Mouse (Mus musculus) CH12.LX (cell line): ENCODE data around the gene Dusp19. TPM values are rescaled to one million over a fixed set of nuclear protein-coding genes. Genes with fewer than 3 reads are reported as not detected.
A peak's percentile ranks its signal among the peaks of the same experiment; 100 is the strongest.

ENCODE experiments used
- DNase-seq: peaks from one replicate; pipeline ENCODE4 v3.0.0-alpha.2; 2013; ENCODE audit errors: extremely low read depth
- H3K27ac ChIP-seq: 2 replicates; pipeline ENCODE4 v1.5.1; 2012; ENCODE audit warnings: low read depth, mild to moderate bottlenecking, control low read depth, moderate library complexity; ENCODE audit not compliant: insufficient read depth
- H3K27me3 ChIP-seq: replicated peaks from 2 replicates; pipeline ENCODE3; 2012; ENCODE audit warnings: inconsistent platforms
- H3K36me3 ChIP-seq, 2 experiments: replicated peaks in 1 of 2; 2 replicates each; pipeline versions ENCODE3 to v1.6.1; 2012; ENCODE audit warnings: inconsistent platforms in 1 of 2, low read length in 1 of 2, mild to moderate bottlenecking in 1 of 2, mixed read lengths in 1 of 2, moderate library complexity in 1 of 2; ENCODE audit not compliant: control insufficient read depth in 1 of 2, insufficient read depth in 1 of 2
- H3K4me1 ChIP-seq, 2 experiments: 2 replicates each; pipeline ENCODE4 v1.6.1; 2012; ENCODE audit warnings: inconsistent platforms in 1 of 2, moderate library complexity in 1 of 2; ENCODE audit not compliant: insufficient read depth in 2 of 2, control insufficient read depth in 1 of 2
- H3K4me2 ChIP-seq: 2 replicates; pipeline ENCODE4 v1.6.1; 2012; ENCODE audit warnings: low read depth, mild to moderate bottlenecking, control low read depth; ENCODE audit not compliant: poor library complexity, insufficient read depth, severe bottlenecking
- H3K4me3 ChIP-seq, 3 experiments: fragments of 150-350 bp in 1 of 3; sonication (generic) in 1 of 3; replicated peaks in 1 of 3; 2 replicates each; pipeline versions ENCODE3 to v1.5.1; 2011 to 2012; ENCODE audit warnings: low read depth in 2 of 3, low read length in 2 of 3, mild to moderate bottlenecking in 2 of 3, moderate library complexity in 2 of 3, control low read depth in 1 of 3, improper control_type of control experiment in 1 of 3, inconsistent platforms in 1 of 3, mixed read lengths in 1 of 3; ENCODE audit not compliant: poor library complexity in 1 of 3
- H3K79me2 ChIP-seq: replicated peaks from 2 replicates; pipeline ENCODE4 v1.6.1; 2012; ENCODE audit warnings: mild to moderate bottlenecking, moderate library complexity; ENCODE audit not compliant: control insufficient read depth, poor library complexity, insufficient read depth, severe bottlenecking; ENCODE audit errors: extremely low read depth
- H3K9ac ChIP-seq: 2 replicates; pipeline ENCODE4 v1.6.1; 2012; ENCODE audit warnings: low read depth, mild to moderate bottlenecking, control low read depth, moderate library complexity; ENCODE audit not compliant: insufficient read depth
- H3K9me3 ChIP-seq: replicated peaks from 2 replicates; pipeline ENCODE3; 2012; ENCODE audit warnings: low read length, inconsistent platforms, mixed read lengths
- BHLHE40 ChIP-seq: IDR thresholded peaks from 2 replicates; pipeline ENCODE4 v1.6.1; 2011; ENCODE audit warnings: mild to moderate bottlenecking, low read depth, low read length, improper control_type of control experiment
- CHD1 ChIP-seq: IDR thresholded peaks from 2 replicates; pipeline ENCODE4 v1.6.1; 2012; ENCODE audit warnings: low read depth, low read length, improper control_type of control experiment, inconsistent platforms
- CTCF ChIP-seq, 2 experiments: IDR thresholded peaks in 1 of 2; conservative IDR thresholded peaks in 1 of 2; 2 replicates each; pipeline ENCODE4 v1.5.1; 2011 to 2012; ENCODE audit warnings: low read depth in 2 of 2, low read length in 2 of 2, improper control_type of control experiment in 1 of 2, inconsistent platforms in 1 of 2, mild to moderate bottlenecking in 1 of 2, moderate library complexity in 1 of 2
- E2F4 ChIP-seq: IDR thresholded peaks from 2 replicates; pipeline ENCODE4 v1.6.1; 2011; ENCODE audit warnings: low read depth, low read length, improper control_type of control experiment; ENCODE audit not compliant: insufficient replicate concordance
- ELF1 ChIP-seq: IDR thresholded peaks from 2 replicates; pipeline ENCODE4 v1.6.1; 2014; ENCODE audit warnings: low read depth, mild to moderate bottlenecking, inconsistent platforms, low read length, improper control_type of control experiment
- ETS1 ChIP-seq: conservative IDR thresholded peaks from 2 replicates; pipeline ENCODE4 v1.6.1; 2012; ENCODE audit warnings: low read depth, mild to moderate bottlenecking, inconsistent platforms, low read length, improper control_type of control experiment, moderate library complexity
- JUN ChIP-seq: IDR thresholded peaks from 2 replicates; pipeline ENCODE4 v1.6.1; 2011; ENCODE audit warnings: low read depth, mild to moderate bottlenecking, low read length, improper control_type of control experiment, moderate library complexity; ENCODE audit not compliant: insufficient read depth
- JUND ChIP-seq: conservative IDR thresholded peaks from 2 replicates; pipeline ENCODE4 v1.6.1; 2011; ENCODE audit warnings: low read depth, low read length, improper control_type of control experiment
- KAT2A ChIP-seq: IDR thresholded peaks from 2 replicates; pipeline ENCODE4 v1.6.1; 2012; ENCODE audit warnings: low read length, improper control_type of control experiment, inconsistent platforms; ENCODE audit not compliant: insufficient replicate concordance
- MAFK ChIP-seq: IDR thresholded peaks from 2 replicates; pipeline ENCODE4 v1.6.1; 2011; ENCODE audit warnings: low read length, improper control_type of control experiment; ENCODE audit not compliant: insufficient replicate concordance
- MAX ChIP-seq: IDR thresholded peaks from 2 replicates; pipeline ENCODE4 v1.6.1; 2011; ENCODE audit warnings: low read length, improper control_type of control experiment
- MAZ ChIP-seq: IDR thresholded peaks from 2 replicates; pipeline ENCODE4 v1.6.1; 2012; ENCODE audit warnings: low read depth, mild to moderate bottlenecking, inconsistent platforms, low read length, improper control_type of control experiment, moderate library complexity
- MYC ChIP-seq: IDR thresholded peaks from 2 replicates; pipeline ENCODE4 v1.6.1; 2011; ENCODE audit warnings: low read depth, mild to moderate bottlenecking, improper control_type of control experiment, low read length
- NELFE ChIP-seq: IDR thresholded peaks from 2 replicates; pipeline ENCODE4 v1.6.1; 2011; ENCODE audit warnings: low read depth, low read length, improper control_type of control experiment
- NRF1 ChIP-seq: IDR thresholded peaks from 2 replicates; pipeline ENCODE4 v1.6.1; 2014; ENCODE audit warnings: low read depth, mild to moderate bottlenecking, inconsistent platforms, low read length, improper control_type of control experiment, moderate library complexity
- PAX5 ChIP-seq: IDR thresholded peaks from 2 replicates; pipeline ENCODE4 v1.6.1; 2012; ENCODE audit warnings: low read length, inconsistent platforms, mixed read lengths
- POLR2A ChIP-seq: IDR thresholded peaks from 2 replicates; pipeline ENCODE4 v1.6.1; 2011; ENCODE audit warnings: low read depth, mild to moderate bottlenecking, improper control_type of control experiment, low read length
- POLR2AphosphoS2 ChIP-seq: IDR thresholded peaks from 2 replicates; pipeline ENCODE4 v1.6.1; 2011; ENCODE audit warnings: low read depth, low read length, improper control_type of control experiment
- RAD21 ChIP-seq: IDR thresholded peaks from 2 replicates; pipeline ENCODE4 v1.6.1; 2011; ENCODE audit warnings: low read depth, mild to moderate bottlenecking, low read length, improper control_type of control experiment, moderate library complexity
- RCOR1 ChIP-seq: conservative IDR thresholded peaks from 2 replicates; pipeline ENCODE4 v1.6.1; 2012; ENCODE audit warnings: low read depth, mild to moderate bottlenecking, inconsistent platforms, low read length, improper control_type of control experiment
- SIN3A ChIP-seq: IDR thresholded peaks from 2 replicates; pipeline ENCODE4 v1.6.1; 2012; ENCODE audit warnings: low read length, improper control_type of control experiment, inconsistent platforms
- SMC3 ChIP-seq: IDR thresholded peaks from 2 replicates; pipeline ENCODE4 v1.6.1; 2011; ENCODE audit warnings: low read depth, low read length, improper control_type of control experiment
- TCF12 ChIP-seq: IDR thresholded peaks from 2 replicates; pipeline ENCODE4 v1.6.1; 2014; ENCODE audit warnings: low read depth, mild to moderate bottlenecking, inconsistent platforms, low read length, improper control_type of control experiment
- USF1 ChIP-seq: IDR thresholded peaks from 2 replicates; pipeline ENCODE4 v1.6.1; 2014; ENCODE audit warnings: low read depth, mild to moderate bottlenecking, inconsistent platforms, low read length, improper control_type of control experiment
- USF2 ChIP-seq: conservative IDR thresholded peaks from 2 replicates; pipeline ENCODE4 v1.6.1; 2011; ENCODE audit warnings: low read depth, low read length, improper control_type of control experiment
- ZC3H11A ChIP-seq: IDR thresholded peaks from 2 replicates; pipeline ENCODE4 v1.6.1; 2012; ENCODE audit warnings: low read depth, mild to moderate bottlenecking, inconsistent platforms, low read length, improper control_type of control experiment
- ZKSCAN1 ChIP-seq: IDR thresholded peaks from 2 replicates; pipeline ENCODE4 v1.6.1; 2012; ENCODE audit warnings: low read depth, inconsistent platforms, low read length, improper control_type of control experiment, borderline replicate concordance
- ZMIZ1 ChIP-seq: IDR thresholded peaks from 2 replicates; pipeline ENCODE4 v1.6.1; 2012; ENCODE audit warnings: low read depth, mild to moderate bottlenecking, inconsistent platforms, low read length, improper control_type of control experiment
- ZNF384 ChIP-seq: IDR thresholded peaks from 2 replicates; pipeline ENCODE4 v1.6.1; 2012; ENCODE audit warnings: low read depth, low read length, improper control_type of control experiment, inconsistent platforms
- dilution Hi-C: fragments of 300-500 bp; cut with MboI; formaldehyde crosslinking; loops from 2 replicates; pipeline ENCODE4 v1.14.3; 2020; ENCODE audit warnings: low sequenced_read_pairs; ENCODE audit not compliant: extremely low pct_unique_long_range_greater_than_20kb, extremely low pct_ligation_motif_present
- in situ Hi-C: fragments of 300-500 bp; cut with MboI; formaldehyde crosslinking; loops from 3 replicates; pipeline ENCODE4 v1.14.3; 2019; ENCODE audit warnings: low sequenced_read_pairs, low pct_ligation_motif_present, low pct_unique_long_range_greater_than_20kb, mixed read lengths
- polyA plus RNA-seq: library from polyadenylated mRNA; unstranded; fragments of >175 nt; gene quantifications from 2 replicates; pipeline ENCODE4 v1.2.1, GENCODE M21; 2012; ENCODE audit warnings: low read depth; ENCODE audit not compliant: insufficient read length
- total RNA-seq, 2 experiments: library from RNA; depleted of rRNA; stranded (reverse); fragments of 300-350 nt in 1 of 2; fragments of >200 nt in 1 of 2; gene quantifications; 2 replicates each; pipeline ENCODE4 v1.2.3; 2012 to 2014

The Dusp19 gene
- total and polyA plus RNA-seq, 3 experiments = 19.0 to 27.3 (median 23.1) TPM

DNA sequence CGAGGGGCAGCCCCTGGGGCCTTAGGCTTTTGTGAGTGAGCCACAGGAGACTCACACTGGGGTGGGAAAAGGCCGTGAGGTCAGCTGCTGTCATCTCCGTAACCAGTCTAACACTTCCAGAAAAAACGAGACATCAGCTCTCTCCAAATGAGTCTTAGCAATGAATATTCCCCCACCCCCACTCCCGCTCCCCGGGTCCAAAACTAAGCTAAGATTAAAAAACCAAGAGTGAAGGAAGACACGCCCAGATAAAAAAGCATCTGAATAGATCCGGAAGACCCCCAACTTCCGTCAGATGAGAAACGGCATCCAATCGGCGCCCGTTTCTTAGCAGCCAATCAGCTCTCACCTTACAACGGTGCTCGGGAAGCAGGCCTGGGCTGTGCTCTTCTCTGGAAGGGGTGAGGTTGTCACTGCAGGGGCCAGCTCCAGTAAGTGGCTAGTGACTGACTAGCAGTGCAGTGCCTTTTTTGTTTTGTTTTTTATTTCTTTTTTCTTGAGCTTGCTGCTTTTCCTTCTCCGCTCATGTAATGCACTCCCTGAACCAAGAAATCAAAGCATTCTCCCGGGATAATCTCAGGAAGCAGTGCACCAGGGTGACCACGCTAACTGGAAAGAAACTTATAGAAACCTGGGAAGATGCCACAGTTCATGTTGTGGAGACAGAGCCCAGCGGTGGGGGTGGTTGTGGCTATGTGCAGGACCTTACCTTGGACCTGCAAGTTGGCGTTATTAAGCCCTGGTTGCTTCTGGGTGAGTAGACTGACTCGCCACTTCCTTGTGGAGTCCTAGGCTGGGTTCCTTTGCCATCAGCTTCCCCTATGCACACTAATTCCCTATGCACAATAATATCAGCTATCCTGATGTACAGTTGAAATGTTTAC, at the start of gene Dusp19, which contains the start of gene Nup35 (continued):
- TF ChIP-seq ELF1 = peak; percentile 92

GRCm38 (mm10) chr2:80567411-80567810, 49.4 kb upstream of the Dusp19 start:
- H3K9ac ChIP-seq = no peak overlapping the region
- no peaks in the 10 kb centered on the region for H3K4me1 ChIP-seq
- no peak overlapping the region for H3K27ac ChIP-seq
- H3K79me2 ChIP-seq = no peaks in the 10 kb centered on the region
- no peak for TF ChIP-seq TCF12
- TF ChIP-seq KAT2A = no peak
- no peak for TF ChIP-seq USF2
- TF ChIP-seq POLR2A = no peak
- no peak for TF ChIP-seq ZKSCAN1
- no peak for TF ChIP-seq ZNF384
- no peak for TF ChIP-seq ETS1
- no peak for TF ChIP-seq MAZ
- TF ChIP-seq ZMIZ1 = no peak
- TF ChIP-seq BHLHE40 = no peak
- no peak for TF ChIP-seq USF1
- TF ChIP-seq SIN3A = no peak
- TF ChIP-seq NRF1 = no peak
- no peak for TF ChIP-seq RAD21
- no peak for TF ChIP-seq MAFK
- no peak for TF ChIP-seq JUN
- no peak for TF ChIP-seq MYC
- peaks cover 2% of the 10 kb centered on the region for H3K27me3 ChIP-seq
- in situ Hi-C loops (no loop called here), dilution Hi-C loops (no loop called here)
- H3K9me3 ChIP-seq = no peaks in the 10 kb centered on the region
- H3K36me3 ChIP-seq = no peaks in the 10 kb centered on the region
- no peak overlapping the region for H3K4me2 ChIP-seq
- no peak overlapping the region for H3K4me3 ChIP-seq
- no peak for DNase-seq

DNA sequence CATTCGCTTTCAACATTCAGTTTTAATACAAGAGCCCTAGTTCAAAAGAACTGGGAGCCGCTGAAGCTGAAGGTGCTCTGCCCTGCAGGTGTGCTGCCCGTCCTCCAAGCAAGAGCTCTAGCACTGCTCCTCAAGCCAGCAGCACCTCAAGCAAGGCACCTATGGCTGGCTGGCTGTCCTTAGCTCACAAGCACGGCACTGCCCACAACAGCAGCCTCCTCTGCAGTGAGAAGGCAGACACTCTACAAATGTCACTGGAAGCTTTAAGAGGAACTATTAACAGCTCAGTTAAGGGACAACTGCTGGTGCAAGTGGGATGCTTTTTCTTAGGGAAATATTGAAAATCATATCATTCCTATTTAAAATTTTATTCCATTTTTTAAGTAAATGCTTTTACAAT, 46.2 kb upstream of the Dusp19 start:
- dilution Hi-C loops (no loop called here), in situ Hi-C loops (no loop called here)
- H3K27ac ChIP-seq = no peak overlapping the region
- peaks cover 8% of the 10 kb centered on the region for H3K27me3 ChIP-seq
- H3K4me1 ChIP-seq = no peaks in the 10 kb centered on the region
- H3K4me3 ChIP-seq = no peak overlapping the region
- H3K79me2 ChIP-seq = no peaks in the 10 kb centered on the region
- no peak overlapping the region for H3K4me2 ChIP-seq
- DNase-seq = no peak
- TF ChIP-seq USF1 = no peak
- no peak for TF ChIP-seq ZNF384
- TF ChIP-seq CHD1 = no peak
- TF ChIP-seq JUND = no peak
- TF ChIP-seq CTCF (conservative IDR thresholded peaks at IDR 0.05 in 1 of 2, IDR thresholded peaks at IDR 0.05 in 1 of 2; ENCODE audit: low read depth in 2 of 2, low read length in 2 of 2) = no peak
- TF ChIP-seq KAT2A = no peak
- TF ChIP-seq TCF12 = no peak
- no peak for TF ChIP-seq POLR2AphosphoS2
- TF ChIP-seq MAX = no peak
- no peak for TF ChIP-seq ELF1
- no peak for TF ChIP-seq E2F4
- TF ChIP-seq NELFE = no peak
- TF ChIP-seq USF2 = no peak
- no peak for TF ChIP-seq ZC3H11A
- TF ChIP-seq RAD21 = no peak
- no peak for TF ChIP-seq JUN
- TF ChIP-seq RCOR1 = no peak
- no peak for TF ChIP-seq ZMIZ1
- no peak for TF ChIP-seq PAX5
- TF ChIP-seq SMC3 = no peak
- H3K36me3 ChIP-seq = no peaks in the 10 kb centered on the region
- no peak overlapping the region for H3K9ac ChIP-seq
- no peaks in the 10 kb centered on the region for H3K9me3 ChIP-seq
